Mouse (Mus musculus): ENCODE measurements around the gene Zfhx3. TPM values are rescaled to one million over a fixed set of nuclear protein-coding genes. Genes with fewer than 3 reads are reported as not detected.

The Zfhx3 gene
- total and polyA plus RNA-seq, 2 experiments from 2014 or later, result 14.9 to 15.3 TPM

DNA sequence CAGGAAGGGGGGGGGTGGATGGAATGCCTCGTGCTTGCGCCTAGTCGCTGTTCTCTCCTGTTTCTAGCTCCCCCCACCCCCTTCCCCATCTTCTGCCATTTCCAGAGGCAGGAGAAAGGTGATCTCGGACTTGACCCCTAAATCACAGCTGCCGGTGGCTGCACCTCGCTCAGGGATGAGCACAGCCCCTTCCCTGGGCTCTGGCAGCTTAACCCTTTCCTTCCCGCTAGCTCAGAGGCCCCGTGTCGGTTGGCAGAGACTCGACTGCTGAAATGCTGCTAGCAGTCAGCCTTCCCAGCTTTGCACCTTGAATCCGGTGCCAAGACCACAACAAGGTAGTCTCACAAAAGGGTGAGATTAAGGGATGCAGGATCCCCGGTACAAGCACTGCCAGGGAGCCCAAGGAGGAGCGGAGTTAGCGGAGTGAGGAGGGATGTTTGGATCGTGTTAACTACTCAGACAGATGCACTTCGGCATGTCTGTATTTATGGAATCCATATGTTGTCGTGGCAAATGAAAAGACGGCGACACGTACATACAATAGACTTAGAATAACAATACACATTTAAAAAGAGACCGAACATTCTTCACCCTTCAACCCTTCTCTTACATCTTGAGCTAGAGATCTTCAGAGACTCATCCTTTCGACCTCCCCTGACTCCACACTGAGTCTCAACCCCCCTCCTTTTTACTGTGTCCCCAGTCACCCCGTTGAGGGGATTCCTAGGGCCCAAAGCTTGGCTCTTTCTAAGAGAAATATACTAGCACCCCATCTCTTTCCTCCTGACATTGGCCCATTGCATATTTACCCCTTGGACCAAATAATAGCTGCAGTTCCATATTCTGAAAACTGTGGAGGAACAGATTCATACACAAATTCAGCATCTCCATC lies 757.3 kb downstream of the Zfhx3 start:
- no peaks in the 10 kb centered on the region for H3K36me3 ChIP-seq (ENCODE audit: insufficient read depth, low read length)
- no peak for ATAC-seq
- H3K4me1 ChIP-seq (ENCODE audit: insufficient read depth, low read length), result no peaks in the 10 kb centered on the region
- TF ChIP-seq CTCF (IDR thresholded peaks at IDR 0.05; ENCODE audit: low read depth), result no peak
- peaks cover 44% of the 10 kb centered on the region for H3K27me3 ChIP-seq (ENCODE audit: insufficient read depth, low read length)
- H3K9me3 ChIP-seq (ENCODE audit: low read length), result no peaks in the 10 kb centered on the region
- peak overlapping the region; percentile 10; the same call in 1 of the 2 replicates for H3K9ac ChIP-seq (replicated peaks; ENCODE audit: low read length)
- H3K4me3 ChIP-seq (ENCODE audit: low read length), result no peak overlapping the region
- 3% methylated on average over 20 of the region's 23 CpGs for WGBS
- peak overlapping the region; percentile 29; the same call in 1 of the 2 replicates for H3K4me2 ChIP-seq (ENCODE audit: low read depth, low read length)
- no peak for DNase-seq (ENCODE audit: low spot score)
- peak overlapping the region; percentile 12 for H3K27ac ChIP-seq

DNA sequence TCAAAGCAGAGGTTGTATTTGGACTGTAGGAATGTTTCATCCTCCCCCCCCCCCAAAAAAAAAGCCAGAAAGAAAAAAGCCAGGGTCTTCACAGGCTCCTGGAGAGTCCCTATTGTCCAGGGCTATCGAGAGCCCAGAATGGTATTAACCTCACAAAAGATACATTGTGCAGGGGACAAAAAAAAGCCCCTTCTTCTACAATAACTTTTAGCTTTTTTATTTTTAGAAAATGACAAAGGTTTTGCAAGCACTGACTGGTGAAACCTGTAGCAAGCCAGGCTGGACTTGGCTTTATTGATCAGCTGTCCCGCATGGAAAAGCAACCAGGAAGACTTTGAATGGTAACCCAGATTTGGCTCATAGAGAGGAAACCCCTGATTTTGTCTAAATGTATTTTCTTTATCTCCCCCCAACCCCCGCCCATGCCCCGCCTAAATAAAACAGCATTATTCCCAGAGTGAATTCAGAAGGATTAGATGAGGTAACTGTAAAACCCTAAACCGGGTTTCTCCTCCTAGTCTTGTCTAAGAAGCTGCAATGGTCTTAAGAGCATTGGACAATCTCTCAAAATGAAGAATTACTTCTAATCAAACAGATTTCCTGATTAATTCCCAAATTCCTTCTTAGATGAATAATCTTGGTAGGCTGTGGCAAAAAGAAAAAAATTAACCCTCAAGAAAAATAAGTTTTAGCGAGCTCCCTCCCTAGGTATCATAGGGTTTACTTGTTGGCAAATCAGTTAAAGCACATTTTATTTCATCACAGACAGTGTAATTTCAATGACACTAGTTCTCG lies 759.1 kb downstream of the Zfhx3 start:
- Histone ChIP-seq H3K4me1 (ENCODE audit: insufficient read depth, low read length) (no peaks in the 10 kb centered on the region), H3K27me3 (ENCODE audit: insufficient read depth, low read length) (peaks cover 29% of the 10 kb centered on the region), H3K9ac (replicated peaks; ENCODE audit: low read length) (no peak overlapping the region), H3K4me3 (ENCODE audit: low read length) (no peak overlapping the region), H3K4me2 (ENCODE audit: low read depth, low read length) (peak overlapping the region; percentile 75), H3K36me3 (ENCODE audit: insufficient read depth, low read length) (no peaks in the 10 kb centered on the region), H3K9me3 (ENCODE audit: low read length) (no peaks in the 10 kb centered on the region), H3K27ac (no peak overlapping the region)
- 13% methylated on average over 7 of the region's 7 CpGs for WGBS
- TF ChIP-seq CTCF (IDR thresholded peaks at IDR 0.05; ENCODE audit: low read depth), result no peak
- DNase-seq (ENCODE audit: low spot score), result no peak
- no peak for ATAC-seq

DNA sequence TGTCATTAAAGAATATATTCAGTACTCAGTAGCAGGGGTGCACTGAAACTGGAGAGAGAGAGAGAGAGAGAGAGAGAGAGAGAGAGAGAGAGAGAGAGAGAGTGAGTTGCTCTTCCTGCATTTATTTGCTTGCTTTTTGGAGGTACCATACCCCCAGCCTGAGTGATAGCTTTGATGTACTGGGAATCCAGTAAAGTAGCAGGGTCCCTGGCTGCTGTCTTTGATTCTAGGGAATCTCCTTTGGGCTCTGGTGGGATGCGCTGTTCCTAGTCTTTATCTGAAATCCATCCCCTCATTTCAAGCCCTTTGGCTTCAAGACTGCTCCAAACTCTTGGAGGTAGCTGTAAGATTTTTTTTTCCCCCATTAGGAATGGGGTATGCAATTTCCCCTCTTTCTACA lies 759.8 kb downstream of the Zfhx3 start:
- H3K9me3 ChIP-seq (ENCODE audit: low read length), result no peaks in the 10 kb centered on the region
- DNase-seq (ENCODE audit: low spot score) (no peak), ATAC-seq (no peak)
- H3K27me3 ChIP-seq (ENCODE audit: insufficient read depth, low read length), result peaks cover 25% of the 10 kb centered on the region
- H3K27ac ChIP-seq, result no peak overlapping the region
- peak overlapping the region; percentile 75 for H3K4me2 ChIP-seq (ENCODE audit: low read depth, low read length)
- no peak for TF ChIP-seq CTCF (IDR thresholded peaks at IDR 0.05; ENCODE audit: low read depth)
- H3K9ac ChIP-seq (replicated peaks; ENCODE audit: low read length), result peak overlapping the region; percentile 14; the same call in 1 of the 2 replicates
- 44% methylated on average over 1 of the region's 1 CpGs for WGBS
- no peaks in the 10 kb centered on the region for H3K4me1 ChIP-seq (ENCODE audit: insufficient read depth, low read length)
- H3K36me3 ChIP-seq (ENCODE audit: insufficient read depth, low read length), result no peaks in the 10 kb centered on the region
- no peak overlapping the region for H3K4me3 ChIP-seq (ENCODE audit: low read length)

DNA sequence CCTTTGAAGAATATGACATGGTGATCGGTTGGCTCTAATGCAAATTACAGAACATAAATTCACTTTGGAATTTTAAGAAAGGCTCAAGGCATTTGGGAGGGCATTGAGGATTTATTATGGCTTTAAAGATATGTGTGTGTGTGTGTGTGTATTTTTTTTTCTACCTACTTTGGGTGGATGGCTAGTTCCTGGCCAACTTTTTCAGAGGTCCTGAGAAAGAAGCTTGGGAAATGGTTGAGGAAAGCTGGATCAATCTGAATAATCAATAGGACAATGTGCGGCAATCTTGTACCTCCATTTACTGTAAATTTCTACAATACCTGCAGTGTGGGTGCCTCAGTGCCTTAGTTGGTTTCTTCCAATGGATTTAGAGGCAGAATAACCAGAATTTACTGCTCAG lies 763.3 kb downstream of the Zfhx3 start:
- H3K4me3 ChIP-seq (ENCODE audit: low read length), result peak overlapping the region; percentile 79
- peak overlapping the region; percentile 92; the same call in 1 of the 2 replicates for H3K27ac ChIP-seq
- no peak overlapping the region for H3K9ac ChIP-seq (replicated peaks; ENCODE audit: low read length)
- WGBS, result 54% methylated on average over 2 of the region's 2 CpGs
- DNase-seq (ENCODE audit: low spot score) (no peak), ATAC-seq (no peak)
- H3K27me3 ChIP-seq (ENCODE audit: insufficient read depth, low read length), result 0 out of 2 replicates have a peak, but pooled peaks cover 9% of the 10 kb centered on the region
- H3K36me3 ChIP-seq (ENCODE audit: insufficient read depth, low read length), result no peaks in the 10 kb centered on the region
- H3K4me1 ChIP-seq (ENCODE audit: insufficient read depth, low read length), result no peaks in the 10 kb centered on the region
- H3K9me3 ChIP-seq (ENCODE audit: low read length), result no peaks in the 10 kb centered on the region
- no peak for TF ChIP-seq CTCF (IDR thresholded peaks at IDR 0.05; ENCODE audit: low read depth)
- peak overlapping the region; percentile 75 for H3K4me2 ChIP-seq (ENCODE audit: low read depth, low read length)

DNA sequence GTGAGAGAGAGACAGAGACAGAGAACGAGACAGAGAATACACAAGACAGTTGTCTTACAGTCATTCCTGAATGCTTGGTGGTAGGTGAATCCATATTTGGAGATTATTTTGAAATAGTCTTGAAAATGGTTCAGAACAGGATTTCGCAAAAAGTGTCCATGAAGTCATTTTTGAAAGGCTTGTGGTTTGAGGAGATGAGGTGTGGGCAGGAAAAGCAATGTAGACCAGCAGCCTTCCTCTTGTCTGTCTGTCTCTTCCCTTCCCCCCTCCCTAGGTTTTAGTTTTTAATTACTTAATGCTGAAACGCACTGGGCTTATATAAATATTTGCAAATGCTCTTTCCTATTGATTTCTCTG lies 764.0 kb downstream of the Zfhx3 start:
- Histone ChIP-seq H3K27me3 (ENCODE audit: insufficient read depth, low read length) (peaks cover 12% of the 10 kb centered on the region; the same call in 1 of the 2 replicates), H3K4me2 (ENCODE audit: low read depth, low read length) (peak overlapping the region; percentile 75), H3K4me3 (ENCODE audit: low read length) (peak overlapping the region; percentile 79), H3K9me3 (ENCODE audit: low read length) (no peaks in the 10 kb centered on the region), H3K27ac (peak overlapping the region; percentile 48), H3K36me3 (ENCODE audit: insufficient read depth, low read length) (no peaks in the 10 kb centered on the region), H3K9ac (replicated peaks; ENCODE audit: low read length) (no peak overlapping the region), H3K4me1 (ENCODE audit: insufficient read depth, low read length) (no peaks in the 10 kb centered on the region)
- no peak for TF ChIP-seq CTCF (IDR thresholded peaks at IDR 0.05; ENCODE audit: low read depth)
- whole genome bisulfite sequencing, result 52% methylated on average over 3 of the region's 3 CpGs
- ATAC-seq (no peak), DNase-seq (ENCODE audit: low spot score) (no peak)

DNA sequence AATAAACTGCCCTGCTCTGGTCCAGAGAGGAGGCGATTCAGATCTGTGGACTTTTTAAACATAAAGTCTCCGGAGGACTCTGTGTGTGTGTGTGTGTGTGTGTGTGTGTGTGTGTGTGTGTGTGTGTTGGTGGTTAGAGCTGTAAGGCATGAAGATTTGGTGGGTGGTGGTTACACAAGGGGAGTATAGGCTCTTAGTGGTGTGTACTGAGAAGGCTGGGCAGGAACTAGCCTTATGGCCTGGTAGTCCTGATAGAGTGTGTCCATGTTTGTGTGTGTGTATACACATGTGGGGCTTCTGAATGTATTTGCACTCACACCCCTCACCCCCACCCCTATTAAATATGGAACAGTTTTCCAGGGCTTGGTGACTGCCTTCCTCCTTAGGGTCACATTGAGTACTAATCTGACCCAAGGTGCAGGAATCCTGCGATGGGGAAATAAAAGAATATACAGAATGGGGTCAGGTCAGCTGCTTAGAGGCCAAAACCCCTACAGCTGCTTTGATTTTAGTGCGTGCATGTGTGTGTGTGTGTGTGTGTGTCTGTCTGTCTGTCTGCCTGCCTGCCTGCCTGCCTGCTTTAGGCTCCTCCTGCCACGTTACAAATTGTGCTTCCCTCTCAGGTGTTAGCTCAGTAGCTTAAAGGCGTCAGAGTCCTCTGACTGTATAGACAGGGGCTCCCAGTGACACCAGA lies 764.6 kb downstream of the Zfhx3 start:
- Histone ChIP-seq H3K27me3 (ENCODE audit: insufficient read depth, low read length) (peaks cover 17% of the 10 kb centered on the region), H3K4me3 (ENCODE audit: low read length) (peak overlapping the region; percentile 79), H3K27ac (peak overlapping the region; percentile 48), H3K4me2 (ENCODE audit: low read depth, low read length) (peak overlapping the region; percentile 75), H3K4me1 (ENCODE audit: insufficient read depth, low read length) (no peaks in the 10 kb centered on the region), H3K36me3 (ENCODE audit: insufficient read depth, low read length) (no peaks in the 10 kb centered on the region), H3K9ac (replicated peaks; ENCODE audit: low read length) (no peak overlapping the region), H3K9me3 (ENCODE audit: low read length) (no peaks in the 10 kb centered on the region)
- WGBS, result 43% methylated on average over 6 of the region's 6 CpGs
- no peak for DNase-seq (ENCODE audit: low spot score)
- TF ChIP-seq CTCF (IDR thresholded peaks at IDR 0.05; ENCODE audit: low read depth), result no peak
- no peak for ATAC-seq

All from hindbrain, postnatal 0 days (tissue).